Mouse (Mus musculus) induced T-regulatory cell, adult 2 months (primary cell): ENCODE measurements around the gene Ccdc82.
A peak's percentile ranks its signal among the peaks of the same experiment; 100 is the strongest.

Source experiments
- DNase-seq: peaks from one replicate; pipeline ENCODE4 v3.0.0-alpha.2; 2012; ENCODE audit warnings: low read depth

The Ccdc82 gene

GRCm38 (mm10) chr9:13299190-13299589 lies 52.4 kb downstream of the Ccdc82 start:
- peak; percentile 43 for DNase-seq

- DNase-seq: peak; percentile 73
Measured at GRCm38 (mm10) chr9:13300041-13300441, 53.3 kb downstream of the Ccdc82 start.

GRCm38 (mm10) chr9:13300891-13301782 lies 54.4 kb downstream of the Ccdc82 start:
- peak; percentile 71 for DNase-seq

GRCm38 (mm10) chr9:13302183-13302825 lies 55.5 kb downstream of the Ccdc82 start:
- DNase-seq: peak; percentile 42

GRCm38 (mm10) chr9:13303099-13303771 lies 56.5 kb downstream of the Ccdc82 start:
- DNase-seq: peak; percentile 13

- DNase-seq: peak; percentile 62
Measured at GRCm38 (mm10) chr9:13303976-13304375, 57.2 kb downstream of the Ccdc82 start.

GRCm38 (mm10) chr9:13306471-13306870 lies 59.7 kb downstream of the Ccdc82 start:
- DNase-seq: no peak

GRCm38 (mm10) chr9:13307226-13307625 lies 60.5 kb downstream of the Ccdc82 start:
- DNase-seq: no peak

- DNase-seq: no peak
Measured at GRCm38 (mm10) chr9:13308718-13309117, 62.0 kb downstream of the Ccdc82 start.

- no peak for DNase-seq
Measured at GRCm38 (mm10) chr9:13309807-13310206, 63.1 kb downstream of the Ccdc82 start.

GRCm38 (mm10) chr9:13310236-13310635 lies 63.5 kb downstream of the Ccdc82 start:
- DNase-seq: no peak

- no peak for DNase-seq
Measured at GRCm38 (mm10) chr9:13311094-13311493, 64.3 kb downstream of the Ccdc82 start.

- no peak for DNase-seq
Measured at GRCm38 (mm10) chr9:13313923-13314322, 67.2 kb downstream of the Ccdc82 start.

- no peak for DNase-seq
Measured at GRCm38 (mm10) chr9:13314577-13315004, 67.8 kb downstream of the Ccdc82 start.

GRCm38 (mm10) chr9:13315393-13315792 lies 68.6 kb downstream of the Ccdc82 start:
- no peak for DNase-seq

- no peak for DNase-seq
Measured at GRCm38 (mm10) chr9:13319566-13319965, 72.8 kb downstream of the Ccdc82 start.

- DNase-seq: peak; percentile 64
Measured at GRCm38 (mm10) chr9:13320800-13321364, 74.1 kb downstream of the Ccdc82 start.

- DNase-seq: peak; percentile 58
Measured at GRCm38 (mm10) chr9:13323074-13323473, 76.3 kb downstream of the Ccdc82 start.

- peak; percentile 68 for DNase-seq
Measured at GRCm38 (mm10) chr9:13323612-13324011, 76.9 kb downstream of the Ccdc82 start.
